Mouse (Mus musculus) spleen, postnatal 0 days (tissue): ENCODE measurements around the gene Gm15128. TPM values are rescaled to one million over a fixed set of nuclear protein-coding genes. Genes with fewer than 3 reads are reported as not detected.

Experiments
- polyA plus RNA-seq: library from polyadenylated mRNA; unstranded; fragments of >200 nt; fragmentation: Nextera tagmentation; extraction: Ambion mirVana; gene quantifications from 2 replicates; pipeline ENCODE4 v1.2.1, GENCODE M21; 2015

The Gm15128 gene
- polyA plus RNA-seq: not detected in 2 replicates

DNA sequence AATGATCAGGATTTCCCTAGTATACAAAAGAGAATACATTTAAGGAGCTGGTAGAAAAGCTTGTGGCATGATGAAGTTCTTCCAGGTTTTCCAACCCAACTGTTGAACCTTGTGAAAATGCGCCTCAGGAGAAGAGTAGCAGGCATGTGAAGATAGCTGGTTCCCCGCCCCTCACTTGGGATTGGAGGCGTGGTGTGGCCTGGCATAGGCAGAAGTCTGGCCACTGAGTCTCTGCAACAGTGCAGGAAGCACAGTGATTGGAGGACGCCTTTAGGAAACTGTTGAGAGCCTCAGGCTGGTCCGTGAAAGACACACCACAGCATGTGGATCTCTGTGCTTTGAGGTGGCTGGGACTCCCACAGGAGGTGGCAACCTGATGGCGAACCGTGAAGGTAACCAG is at the start of gene Gm15128:
Gene Gm15128, plus strand, starts transcription at position 301 of the 400 bp plus-strand sequence.

Other genes with a start within 250 kb of the Gm15128 start
- 0.83 and 1.1 TPM in 2 replicates for gene Lrch2, start 211.9 kb upstream of the Gm15128 start, polyA plus RNA-seq
- gene Gm15080, start 227.0 kb downstream of the Gm15128 start, polyA plus RNA-seq: not detected in 2 replicates